Mouse (Mus musculus) testis, adult 2 months (tissue): ENCODE measurements at regions not wholly inside any gene's neighbourhood (a gene's known extent, or its start where the extent isn't known, plus 50 kb on each side); places are given as distances from the start of the nearest gene placed in this dataset.
A peak's percentile ranks its signal among the peaks of the same experiment; 100 is the strongest.

ENCODE experiments used
- H3K27ac ChIP-seq: fragments of 200-500 bp; 2 replicates; pipeline ENCODE4 v1.5.1; 2012; ENCODE audit warnings: low read depth, low read length; ENCODE audit not compliant: control insufficient read depth, insufficient read depth
- H3K27me3 ChIP-seq: fragments of 200-500 bp; 2 replicates; pipeline ENCODE4 v1.6.1; 2012; ENCODE audit warnings: mild to moderate bottlenecking, low read length, moderate library complexity; ENCODE audit not compliant: control insufficient read depth, insufficient read depth
- H3K36me3 ChIP-seq: fragments of 200-500 bp; 2 replicates; pipeline ENCODE4 v1.6.1; 2012; ENCODE audit warnings: mild to moderate bottlenecking, low read length; ENCODE audit not compliant: control insufficient read depth, insufficient read depth
- H3K4me1 ChIP-seq: fragments of 200-500 bp; 2 replicates; pipeline ENCODE4 v1.6.1; 2012; ENCODE audit warnings: low read length; ENCODE audit not compliant: control insufficient read depth, insufficient read depth
- H3K4me3 ChIP-seq: fragments of 200-500 bp; 2 replicates; pipeline ENCODE4 v1.5.1; 2012; ENCODE audit warnings: low read depth, mild to moderate bottlenecking, low read length, moderate library complexity, mixed read lengths; ENCODE audit not compliant: control insufficient read depth
- CTCF ChIP-seq: fragments of 200-500 bp; IDR thresholded peaks from 2 replicates; pipeline ENCODE4 v1.5.1; 2012; ENCODE audit warnings: low read depth, mild to moderate bottlenecking, inconsistent platforms, low read length, moderate library complexity; ENCODE audit not compliant: control insufficient read depth, insufficient read depth, insufficient replicate concordance
- POLR2A ChIP-seq: fragments of 200-500 bp; IDR thresholded peaks from 2 replicates; pipeline ENCODE4 v1.6.1; 2012; ENCODE audit warnings: low read depth, mild to moderate bottlenecking, inconsistent platforms, low read length, moderate library complexity; ENCODE audit not compliant: control insufficient read depth

DNA sequence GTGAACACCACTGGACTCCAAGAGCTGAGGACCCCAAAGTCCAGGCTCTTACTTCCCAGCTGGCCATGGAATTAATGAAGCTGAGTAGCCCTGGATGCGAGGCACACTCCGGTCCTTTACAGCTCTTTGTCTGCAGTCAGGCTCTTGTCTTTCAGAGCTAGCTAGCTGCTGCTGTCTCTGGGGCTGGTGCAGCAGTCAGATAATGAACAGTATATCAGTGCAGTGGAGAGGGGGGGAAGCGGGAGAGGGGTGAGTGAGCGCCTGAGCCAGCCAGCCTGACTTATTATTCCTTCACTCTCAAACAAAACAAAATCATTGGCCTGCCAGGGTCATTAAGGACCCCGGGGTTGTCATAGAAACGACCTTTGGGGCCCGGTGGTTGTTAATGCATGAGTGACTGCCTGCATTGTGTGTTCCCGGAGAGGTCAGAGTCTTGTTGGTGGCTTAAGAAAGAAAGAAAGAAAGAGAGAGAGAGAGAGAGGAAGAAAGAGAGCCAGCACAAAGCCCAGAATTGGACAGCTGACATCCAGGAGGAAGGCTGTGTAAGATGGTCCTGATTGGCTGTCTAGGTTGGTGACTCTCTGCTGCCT lies 350.2 kb upstream of the Zmiz1 start:
- peak overlapping the region; percentile 40; the same call in 1 of the 2 replicates for H3K4me3 ChIP-seq
- no peaks in the 10 kb centered on the region for H3K36me3 ChIP-seq
- TF ChIP-seq CTCF (no peak), POLR2A (no peak)
- peaks cover 9% of the 10 kb centered on the region for H3K4me1 ChIP-seq
- H3K27me3 ChIP-seq = no peaks in the 10 kb centered on the region
- no peak overlapping the region for H3K27ac ChIP-seq

DNA sequence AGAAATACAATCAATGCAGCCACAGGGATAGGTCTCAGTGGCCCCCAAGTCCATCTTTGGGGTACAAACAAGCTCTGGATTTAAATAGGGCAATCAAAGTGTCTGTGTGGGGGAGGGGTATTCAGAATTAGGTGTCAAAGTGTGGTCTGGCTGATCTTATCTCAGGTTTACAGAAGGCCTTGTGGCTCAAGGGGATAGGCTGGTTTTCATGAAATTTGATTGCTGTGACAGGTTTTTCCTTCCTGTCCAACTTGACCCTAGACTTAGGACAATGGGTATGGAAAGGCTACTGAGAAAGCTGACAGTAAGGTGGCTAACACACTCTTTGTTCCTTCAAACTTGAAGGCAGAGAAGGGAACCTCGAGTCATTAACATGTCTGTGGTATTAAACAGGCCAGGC lies 349.3 kb upstream of the Zmiz1 start:
- no peaks in the 10 kb centered on the region for H3K27me3 ChIP-seq
- H3K4me3 ChIP-seq = no peak overlapping the region
- TF ChIP-seq POLR2A (no peak), CTCF (no peak)
- H3K27ac ChIP-seq = no peak overlapping the region
- no peaks in the 10 kb centered on the region for H3K36me3 ChIP-seq
- peaks cover 9% of the 10 kb centered on the region for H3K4me1 ChIP-seq

DNA sequence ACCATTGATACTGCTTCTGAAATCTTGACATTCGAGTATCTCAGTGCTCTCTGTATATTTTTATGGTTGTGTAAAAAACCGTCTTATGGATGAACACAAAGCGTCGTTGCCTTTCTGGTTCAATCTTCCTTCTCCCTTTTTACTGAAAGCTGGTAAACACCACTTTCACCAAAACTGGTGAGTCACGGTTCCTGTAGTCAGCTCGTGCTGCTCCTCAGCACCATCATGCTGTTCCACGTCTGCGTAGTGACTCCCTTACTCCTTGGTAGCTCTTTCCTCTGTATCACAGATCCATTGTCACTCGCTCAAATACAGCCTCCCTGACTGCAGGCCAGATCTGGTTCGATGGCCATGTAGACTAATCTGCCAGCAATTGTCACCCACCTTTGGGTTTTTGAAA lies 346.2 kb upstream of the Zmiz1 start:
- Histone ChIP-seq H3K4me1 (peaks cover 9% of the 10 kb centered on the region), H3K36me3 (no peaks in the 10 kb centered on the region), H3K27ac (no peak overlapping the region)

DNA sequence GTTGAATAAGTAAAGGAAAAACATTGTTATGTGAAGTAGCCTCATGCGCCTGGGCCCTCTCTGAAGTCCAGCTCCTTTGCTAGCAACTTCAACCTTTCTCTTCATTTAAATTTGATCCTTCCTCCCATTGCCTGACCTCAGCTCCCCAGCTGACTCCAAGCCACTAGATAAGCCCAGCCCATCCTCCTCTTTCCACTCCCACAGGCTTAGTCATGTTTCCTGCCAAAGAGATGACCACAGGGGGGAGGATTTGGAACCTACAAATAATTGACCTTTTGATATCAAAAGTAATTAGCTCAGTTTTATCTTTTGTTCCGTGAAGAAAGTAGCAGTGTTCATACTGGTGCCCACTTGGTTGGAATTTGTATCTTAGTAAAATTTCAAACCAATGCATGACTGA lies 345.7 kb upstream of the Zmiz1 start:
- Histone ChIP-seq H3K27me3 (no peaks in the 10 kb centered on the region), H3K4me3 (no peak overlapping the region), H3K27ac (no peak overlapping the region), H3K36me3 (no peaks in the 10 kb centered on the region), H3K4me1 (peaks cover 7% of the 10 kb centered on the region)
- TF ChIP-seq POLR2A (no peak), CTCF (no peak)

More for the DNA sequence above, 346.2 kb upstream of the Zmiz1 start:
- Histone ChIP-seq H3K4me3 (no peak overlapping the region), H3K27me3 (no peaks in the 10 kb centered on the region)
- no peak for TF ChIP-seq POLR2A
- no peak for TF ChIP-seq CTCF

DNA sequence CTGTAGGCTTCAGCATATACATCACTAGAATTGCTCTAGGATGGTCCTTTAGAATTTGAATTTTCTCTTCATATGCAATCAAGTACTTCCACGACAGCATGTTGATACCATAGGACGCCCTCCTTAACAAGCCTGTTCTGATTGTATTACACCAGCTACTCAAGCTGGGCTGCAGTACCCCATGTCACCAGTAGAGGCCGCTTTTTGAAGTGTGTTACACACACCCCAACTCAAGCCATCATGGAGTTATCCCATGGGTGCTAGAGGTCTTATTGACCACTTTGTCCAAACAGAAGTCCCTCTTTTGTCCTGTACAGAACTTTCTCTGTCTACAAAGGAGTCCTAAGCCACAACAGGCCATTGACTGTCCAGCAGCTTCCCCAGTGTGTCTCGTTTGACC lies 342.6 kb upstream of the Zmiz1 start:
- TF ChIP-seq CTCF (peak; percentile 51; the same call in 1 of the 2 replicates), POLR2A (no peak)
- Histone ChIP-seq H3K27me3 (no peaks in the 10 kb centered on the region), H3K4me1 (no peaks in the 10 kb centered on the region)

DNA sequence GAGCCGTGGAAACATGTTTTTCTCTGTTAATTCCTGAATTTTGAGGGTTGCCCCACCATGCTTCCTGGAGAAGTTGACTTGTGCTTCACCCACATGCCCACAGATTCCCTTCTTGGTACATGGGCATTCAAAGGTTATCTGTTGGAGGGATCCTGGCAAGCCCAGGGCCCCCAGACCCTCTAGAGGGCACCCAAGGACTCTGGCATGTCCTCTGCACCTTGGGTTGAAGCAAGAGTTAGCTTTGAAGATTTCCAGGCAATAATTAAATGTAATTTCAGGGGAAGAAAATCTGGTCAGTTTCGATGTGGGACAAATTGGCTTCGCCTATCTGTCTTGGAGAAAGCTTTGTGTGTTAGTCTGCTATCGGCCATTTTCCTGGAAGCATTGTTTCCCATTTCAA lies 339.0 kb upstream of the Zmiz1 start:
- H3K4me1 ChIP-seq = no peaks in the 10 kb centered on the region
- no peak overlapping the region for H3K4me3 ChIP-seq
- TF ChIP-seq POLR2A = no peak
- no peak for TF ChIP-seq CTCF
- H3K36me3 ChIP-seq = no peaks in the 10 kb centered on the region
- no peaks in the 10 kb centered on the region for H3K27me3 ChIP-seq
- H3K27ac ChIP-seq = no peak overlapping the region

More for the DNA sequence above, 342.6 kb upstream of the Zmiz1 start:
- Histone ChIP-seq H3K36me3 (no peaks in the 10 kb centered on the region), H3K27ac (no peak overlapping the region), H3K4me3 (no peak overlapping the region)

DNA sequence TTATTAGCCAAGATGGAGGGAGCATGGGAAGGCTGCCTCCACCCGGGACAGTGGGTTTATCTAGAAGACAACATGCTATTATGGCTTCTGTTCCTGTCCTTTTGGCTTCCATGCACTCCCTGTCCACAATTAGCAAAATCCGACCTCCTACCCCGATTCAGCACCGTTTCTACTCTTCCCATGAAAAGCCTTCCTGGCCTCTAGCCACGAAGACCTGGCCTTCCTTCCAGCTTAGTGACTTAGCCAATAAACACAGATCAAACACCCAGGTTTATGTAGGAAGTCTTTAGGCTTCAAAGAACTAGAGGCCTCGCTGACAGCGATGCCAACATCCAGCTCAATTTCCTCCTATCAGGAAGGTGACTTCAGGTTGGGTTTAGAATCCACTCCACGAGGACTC lies 338.5 kb upstream of the Zmiz1 start:
- H3K4me3 ChIP-seq = no peak overlapping the region
- no peaks in the 10 kb centered on the region for H3K36me3 ChIP-seq
- H3K27me3 ChIP-seq = no peaks in the 10 kb centered on the region
- H3K27ac ChIP-seq = no peak overlapping the region
- TF ChIP-seq POLR2A (no peak), CTCF (no peak)
- no peaks in the 10 kb centered on the region for H3K4me1 ChIP-seq
